Mouse (Mus musculus) megakaryocyte, embryonic 14.5 days (primary cell): Measurements from ENCODE around the gene Sox9.

ENCODE experiments used
- FLI1 ChIP-seq: IDR thresholded peaks from 2 replicates; pipeline ENCODE4 v1.6.1; 2012; ENCODE audit warnings: low read length, inconsistent platforms, mixed read lengths
- GATA1 ChIP-seq: IDR thresholded peaks from 3 replicates; pipeline ENCODE4 v1.6.1; 2012; ENCODE audit warnings: mixed read lengths, low read length, inconsistent platforms, borderline replicate concordance

GRCm38 (mm10) chr11:112758056-112758455 lies 24.0 kb upstream of the Sox9 start:
- no peak for TF ChIP-seq FLI1
- no peak for TF ChIP-seq GATA1
